Mouse (Mus musculus) testis, adult 2 months (tissue): ENCODE measurements around the gene Mapk14.

Experiments used
- CTCF ChIP-seq: fragments of 200-500 bp; IDR thresholded peaks from 2 replicates; pipeline ENCODE4 v1.5.1; 2012; ENCODE audit warnings: low read depth, mild to moderate bottlenecking, inconsistent platforms, low read length, moderate library complexity; ENCODE audit not compliant: control insufficient read depth, insufficient read depth, insufficient replicate concordance
- POLR2A ChIP-seq: fragments of 200-500 bp; IDR thresholded peaks from 2 replicates; pipeline ENCODE4 v1.6.1; 2012; ENCODE audit warnings: low read depth, mild to moderate bottlenecking, inconsistent platforms, low read length, moderate library complexity; ENCODE audit not compliant: control insufficient read depth

DNA sequence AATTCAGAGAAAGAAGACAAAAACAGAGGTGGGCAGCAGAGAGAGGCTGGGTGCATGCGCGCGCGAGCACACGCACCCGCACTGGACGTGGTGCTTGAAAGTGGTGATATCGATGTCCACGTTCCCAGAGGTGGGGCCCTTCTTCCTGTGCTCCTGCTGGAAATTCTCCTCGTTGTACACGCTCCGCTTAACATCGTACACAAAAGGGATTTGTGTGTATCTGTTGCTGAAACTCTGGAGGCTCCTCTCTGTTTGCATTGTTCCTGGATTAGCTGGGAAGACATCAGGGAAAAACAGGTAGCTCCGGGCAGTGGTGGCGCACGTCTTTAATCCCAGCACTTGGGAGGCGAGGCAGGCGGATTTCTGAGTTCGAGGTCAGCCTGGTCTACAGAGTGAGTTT lies 6.5 kb upstream of the Mapk14 start:
- no peak for TF ChIP-seq POLR2A
- TF ChIP-seq CTCF = no peak
